Mouse (Mus musculus): Measurements from ENCODE around the gene Slc37a1.

Slc37a1 gene

GRCm38 (mm10) chr17:31317521-31318272, 31.1 kb downstream of the Slc37a1 start:
- DNase-seq (ENCODE audit: low spot score), result no peak

- no peak for DNase-seq (ENCODE audit: low spot score)
Measured at GRCm38 (mm10) chr17:31318906-31319767, 32.5 kb downstream of the Slc37a1 start.

GRCm38 (mm10) chr17:31321425-31321824, 34.8 kb downstream of the Slc37a1 start:
- no peak for DNase-seq (ENCODE audit: low spot score)

- DNase-seq (ENCODE audit: low spot score), result no peak
Measured at GRCm38 (mm10) chr17:31322446-31322845, 35.9 kb downstream of the Slc37a1 start.

GRCm38 (mm10) chr17:31323379-31323778, 36.8 kb downstream of the Slc37a1 start:
- no peak for DNase-seq (ENCODE audit: low spot score)

GRCm38 (mm10) chr17:31324227-31324626, 37.6 kb downstream of the Slc37a1 start:
- no peak for DNase-seq (ENCODE audit: low spot score)

GRCm38 (mm10) chr17:31325451-31326219, 39.0 kb downstream of the Slc37a1 start:
- peak; percentile 19 for DNase-seq (ENCODE audit: low spot score)

GRCm38 (mm10) chr17:31326220-31326852, 39.7 kb downstream of the Slc37a1 start:
- DNase-seq (ENCODE audit: low spot score), result no peak

- DNase-seq (ENCODE audit: low spot score), result no peak
Measured at GRCm38 (mm10) chr17:31328466-31328865, 41.9 kb downstream of the Slc37a1 start.

GRCm38 (mm10) chr17:31330622-31331021, 44.0 kb downstream of the Slc37a1 start:
- DNase-seq (ENCODE audit: low spot score), result peak; percentile 46

- no peak for DNase-seq (ENCODE audit: low spot score)
Measured at GRCm38 (mm10) chr17:31331273-31331672, 44.7 kb downstream of the Slc37a1 start.

- no peak for DNase-seq (ENCODE audit: low spot score)
Measured at GRCm38 (mm10) chr17:31331920-31332319, 45.3 kb downstream of the Slc37a1 start.

- DNase-seq (ENCODE audit: low spot score), result no peak
Measured at GRCm38 (mm10) chr17:31332333-31332732, 45.7 kb downstream of the Slc37a1 start.

- no peak for DNase-seq (ENCODE audit: low spot score)
Measured at GRCm38 (mm10) chr17:31334509-31335260, 48.1 kb downstream of the Slc37a1 start.

GRCm38 (mm10) chr17:31335344-31336080, 48.9 kb downstream of the Slc37a1 start:
- DNase-seq (ENCODE audit: low spot score), result no peak

GRCm38 (mm10) chr17:31339769-31340168, 53.2 kb downstream of the Slc37a1 start:
- no peak for DNase-seq (ENCODE audit: low spot score)

- no peak for DNase-seq (ENCODE audit: low spot score)
Measured at GRCm38 (mm10) chr17:31342191-31342590, 55.6 kb downstream of the Slc37a1 start.

GRCm38 (mm10) chr17:31344172-31344801, 57.7 kb downstream of the Slc37a1 start:
- peak; percentile 75 for DNase-seq (ENCODE audit: low spot score)

- DNase-seq (ENCODE audit: low spot score), result no peak
Measured at GRCm38 (mm10) chr17:31344816-31345215, 58.2 kb downstream of the Slc37a1 start.

GRCm38 (mm10) chr17:31348129-31348528, 61.5 kb downstream of the Slc37a1 start:
- DNase-seq (ENCODE audit: low spot score), result no peak

Data from urinary bladder, postnatal 25 days (tissue).